Mouse (Mus musculus): Measurements from ENCODE around the gene Zfp983.
"Not testable (repeated sequence)": the region's sequence is repeated elsewhere in the genome, so short reads cannot be mapped to it uniquely, and the experiment has no call there.

The Zfp983 gene

DNA sequence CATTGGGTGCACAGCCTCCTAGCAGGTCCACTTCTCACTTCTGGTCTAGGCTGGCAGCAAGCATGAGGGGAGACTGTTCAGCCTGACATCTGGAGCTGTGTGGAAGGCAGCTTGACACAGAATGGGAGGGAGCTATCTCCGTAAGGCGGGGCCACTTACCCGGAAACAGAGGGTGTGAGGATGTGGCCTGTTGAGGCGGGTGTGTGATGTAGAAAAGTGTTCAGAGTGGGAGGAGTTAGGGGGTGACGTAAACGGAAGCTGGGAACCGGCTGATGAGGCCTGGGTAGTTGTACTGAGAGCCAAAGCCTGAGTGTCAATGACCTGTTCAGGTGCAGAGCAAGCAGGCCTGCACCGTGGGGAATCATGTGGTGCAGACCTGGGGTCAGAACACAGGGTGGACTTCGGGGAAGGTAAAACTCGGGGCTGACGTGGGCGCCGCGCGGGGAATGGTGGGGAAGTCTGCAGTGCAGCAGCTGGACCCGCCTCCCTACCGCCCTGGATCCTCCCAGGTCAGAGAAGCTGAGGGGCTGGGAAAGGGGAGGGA lies at the start of gene Zfp983:
Gene Zfp983, plus strand, starts transcription at position 261 of the 544 bp plus-strand sequence.
- DNase-seq = peak; percentile 55

GRCm38 (mm10) chr17:21616356-21616755 lies 34.1 kb upstream of the Zfp983 start:
- DNase-seq = no peak

DNA sequence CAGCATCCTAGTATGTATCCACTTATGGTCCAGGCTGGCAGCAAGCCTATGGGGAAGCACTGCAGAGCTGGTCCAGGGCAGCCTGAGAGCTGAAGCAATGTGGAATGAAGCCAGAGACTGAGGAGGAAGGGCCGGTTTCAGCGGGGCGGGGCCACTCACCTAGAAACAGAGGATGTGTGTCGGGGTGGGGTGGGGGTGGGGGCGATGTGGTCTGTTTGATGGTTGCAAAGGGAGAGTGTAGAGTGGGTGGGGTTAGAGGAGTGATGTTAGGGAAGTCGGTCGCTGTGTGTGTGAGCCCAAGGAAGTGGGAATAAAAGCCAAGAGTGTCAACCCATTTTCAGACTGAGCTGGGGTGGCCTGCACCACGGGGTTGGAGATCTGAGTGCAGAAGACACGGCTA lies 33.1 kb upstream of the Zfp983 start:
- DNase-seq = no peak

GRCm38 (mm10) chr17:21623647-21624046 lies 26.8 kb upstream of the Zfp983 start:
- no peak for DNase-seq

GRCm38 (mm10) chr17:21635758-21636157 lies 14.7 kb upstream of the Zfp983 start:
- DNase-seq = not testable (repeated sequence)

GRCm38 (mm10) chr17:21648791-21649190 lies 1.6 kb upstream of the Zfp983 start:
- DNase-seq = no peak

- DNase-seq = no peak
Measured at GRCm38 (mm10) chr17:21649936-21650335, 488 bp upstream of the Zfp983 start.

DNA sequence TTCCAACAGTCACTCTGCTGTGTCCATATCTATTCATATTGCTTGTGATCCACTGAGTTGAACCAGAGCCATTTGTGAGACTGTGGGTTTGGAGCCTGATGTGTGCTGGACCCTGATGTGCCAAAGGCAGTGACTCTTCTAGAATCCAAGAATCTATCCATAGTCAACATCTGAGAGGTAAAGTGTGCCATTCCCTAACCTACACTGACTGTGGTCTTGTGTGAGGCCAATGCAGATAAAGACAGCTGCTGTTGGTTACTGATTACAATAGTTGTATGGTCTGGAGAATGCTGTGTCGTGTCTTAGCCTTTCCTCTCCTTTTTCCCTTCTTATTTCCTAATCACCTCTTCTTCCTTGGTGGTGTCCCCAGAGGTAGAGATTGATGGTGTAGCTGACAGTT lies 28.4 kb downstream of the Zfp983 start:
- DNase-seq = not testable (repeated sequence)

GRCm38 (mm10) chr17:21679273-21680018 lies 29.0 kb downstream of the Zfp983 start:
- DNase-seq = peak; percentile 54

DNA sequence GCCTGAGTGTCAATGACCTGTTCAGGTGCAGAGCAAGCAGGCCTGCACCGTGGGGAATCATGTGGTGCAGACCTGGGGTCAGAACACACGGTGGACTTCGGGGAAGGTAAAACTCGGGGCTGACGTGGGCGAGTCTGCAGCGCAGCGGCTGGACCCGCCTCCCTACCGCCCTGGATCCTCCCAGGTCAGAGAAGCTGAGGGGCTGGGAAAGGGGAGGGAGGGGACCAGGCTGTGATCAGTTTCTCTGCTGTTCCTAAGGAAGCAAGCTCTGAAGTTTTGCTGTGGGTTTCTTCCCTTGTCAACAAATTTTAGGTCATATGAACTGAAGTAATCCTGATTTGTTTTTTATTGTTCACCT lies 29.6 kb downstream of the Zfp983 start:
- not testable (repeated sequence) for DNase-seq

DNA sequence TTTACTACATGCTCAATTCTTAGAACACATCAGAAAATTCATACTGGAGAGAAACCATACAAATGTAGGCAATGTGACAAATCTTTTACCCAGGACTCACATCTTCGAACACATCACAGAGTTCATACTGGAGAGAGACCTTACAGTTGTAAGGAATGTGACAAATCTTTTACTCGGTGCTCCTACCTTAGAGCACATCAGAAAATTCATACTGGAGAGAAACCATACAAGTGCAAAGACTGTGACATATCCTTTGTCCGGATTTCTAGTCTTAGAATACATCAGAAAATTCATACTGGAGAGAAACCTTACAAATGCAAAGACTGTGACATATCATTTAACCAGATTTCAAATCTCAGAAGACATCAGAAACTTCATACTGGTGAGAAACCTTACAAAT lies 41.1 kb downstream of the Zfp983 start, which contains the start of gene Gm10226:
Gene Gm10226, plus strand, starts transcription at position 301 of the 400 bp plus-strand sequence.
- DNase-seq = no peak

DNA sequence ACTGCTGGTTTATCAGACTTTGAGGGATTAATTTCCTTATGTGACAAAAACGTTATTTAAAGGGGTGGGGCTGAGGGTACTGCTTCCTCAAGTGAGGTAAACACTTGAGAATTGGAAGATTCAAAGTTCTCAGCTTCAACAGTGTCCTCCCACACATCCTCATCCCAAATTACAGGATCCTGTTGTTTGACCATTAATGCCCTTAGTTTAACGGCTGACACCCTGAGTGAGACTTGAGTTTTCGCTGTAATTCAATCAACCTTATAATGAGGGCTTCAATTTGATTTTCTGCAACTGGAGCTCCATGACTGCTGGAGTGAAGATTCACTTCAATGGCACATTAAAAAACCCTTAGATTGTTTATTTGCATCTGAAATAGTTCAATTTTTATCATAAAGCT lies 42.9 kb downstream of the Zfp983 start:
- DNase-seq = no peak

- no peak for DNase-seq
Measured at GRCm38 (mm10) chr17:21696073-21696472, 45.6 kb downstream of the Zfp983 start.

DNA sequence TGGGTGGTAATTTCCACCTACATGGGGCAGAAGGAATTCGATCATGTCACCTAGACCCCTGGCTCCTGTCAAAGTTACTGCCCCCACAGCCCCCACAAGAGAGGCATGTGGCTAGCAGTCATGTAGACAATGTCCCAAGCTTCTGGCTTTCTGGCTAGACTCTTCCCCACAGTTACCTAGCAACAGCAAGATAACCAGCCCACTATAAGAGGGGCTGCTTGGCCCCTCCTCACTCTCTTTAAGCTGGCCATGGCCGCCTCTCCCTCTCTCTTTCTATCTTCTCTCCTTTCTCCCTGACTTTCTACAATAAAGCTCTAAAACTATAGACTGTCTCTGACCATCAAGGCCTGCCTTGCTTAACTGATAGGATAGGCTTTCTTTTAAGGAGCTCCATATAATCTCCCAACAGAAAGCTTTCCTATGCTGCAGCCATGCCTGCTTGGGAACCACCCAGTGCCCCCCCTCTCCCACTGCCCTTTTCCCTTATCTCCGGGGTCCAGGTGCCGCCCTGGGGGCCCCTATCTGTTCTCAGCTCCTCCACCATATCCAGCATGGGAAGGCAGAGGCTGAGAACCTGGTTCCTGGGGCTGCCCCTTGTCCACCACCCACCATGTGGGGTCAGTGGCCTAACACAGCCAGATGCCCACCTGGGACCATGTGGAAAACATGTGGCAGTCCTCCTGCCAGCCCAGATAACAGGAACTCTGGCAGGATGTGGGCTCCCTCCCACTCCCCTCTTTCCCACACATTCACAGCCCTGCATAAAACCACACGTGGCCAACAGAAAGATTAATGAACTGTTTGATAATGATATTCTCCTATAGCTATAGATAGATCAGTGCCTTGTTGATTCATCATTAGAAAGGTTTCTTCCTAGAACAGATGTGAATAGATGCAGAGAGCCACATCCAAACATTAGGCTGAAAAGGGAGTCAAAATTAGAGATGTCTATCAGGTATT lies 52.1 kb downstream of the Zfp983 start:
- DNase-seq = no peak

DNA sequence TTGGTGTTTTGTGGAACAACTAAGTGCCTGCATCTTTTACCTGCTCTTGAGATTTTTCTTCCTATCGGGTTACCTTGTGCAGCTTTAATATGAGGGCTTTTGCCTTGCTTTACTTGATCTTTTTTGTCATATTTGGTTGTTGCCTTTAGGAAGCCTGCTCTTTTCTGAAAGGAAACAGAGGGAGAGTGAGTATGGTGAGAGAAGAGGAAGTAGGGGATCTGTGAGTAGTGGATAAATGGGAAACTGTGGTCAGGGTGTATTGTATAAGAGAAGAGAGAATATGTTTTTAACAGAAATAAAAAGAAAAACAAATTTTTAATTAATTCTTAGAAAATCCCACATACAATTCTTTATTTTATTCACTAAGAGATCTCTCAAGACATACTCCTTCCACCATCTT lies 53.0 kb downstream of the Zfp983 start:
- no peak for DNase-seq

DNA sequence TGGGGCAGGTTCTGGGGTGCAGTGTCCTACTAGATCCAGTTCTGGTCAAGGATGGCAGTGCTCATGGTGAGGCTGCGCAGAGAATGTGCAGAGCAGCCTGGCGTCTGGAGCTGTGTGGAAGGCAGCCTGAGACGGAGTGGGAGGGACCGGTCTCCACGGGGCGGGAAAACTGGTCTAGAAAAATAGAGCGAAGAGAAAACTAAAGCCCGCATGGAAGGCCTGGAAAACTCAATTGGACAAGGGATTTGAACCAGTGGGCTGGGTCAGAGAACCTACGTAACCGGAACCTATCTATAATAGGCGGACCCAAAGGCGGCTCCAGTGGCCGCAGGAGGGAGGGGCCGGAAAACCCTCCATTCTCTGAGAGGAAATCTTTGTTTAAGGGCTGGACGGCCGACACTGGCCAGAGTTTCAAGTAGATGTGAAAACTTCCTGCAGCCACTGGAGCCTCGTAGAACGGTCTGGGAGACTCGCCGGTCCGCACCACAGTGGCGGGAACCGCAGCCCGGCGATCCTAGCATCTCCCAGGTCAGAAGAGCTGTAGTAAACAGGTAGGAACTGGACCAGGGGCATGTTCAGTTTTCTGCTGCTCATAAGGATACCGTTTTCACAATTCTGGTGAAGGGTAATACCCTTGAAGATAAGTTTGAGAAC lies 57.0 kb downstream of the Zfp983 start, which contains the start of gene Zfp760:
Gene Zfp760, plus strand, starts transcription at position 399 of the 654 bp plus-strand sequence.
- peak; percentile 64 for DNase-seq

DNA sequence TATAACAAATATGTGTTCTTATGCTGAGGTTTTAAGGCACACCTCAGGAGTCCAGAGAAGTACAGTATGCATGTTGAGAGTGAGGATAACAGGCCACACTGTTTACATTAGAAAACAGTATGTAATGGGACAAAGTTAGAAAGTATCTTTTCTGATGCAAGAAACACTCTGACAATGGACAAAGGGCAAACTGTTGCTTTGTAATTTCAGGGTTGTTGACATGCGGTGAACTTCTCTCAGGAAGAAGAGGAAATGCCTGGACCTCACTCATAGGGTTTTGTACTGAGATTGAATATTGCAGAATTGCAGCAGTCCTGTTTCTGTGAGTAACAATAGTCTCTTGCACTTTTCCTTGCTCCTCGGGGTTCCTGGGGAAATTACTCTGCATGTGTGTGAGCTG lies 58.0 kb downstream of the Zfp983 start:
- DNase-seq = no peak

Data from right cerebral cortex, postnatal 4 days (tissue).